Mouse (Mus musculus) left cerebral cortex, adult 11 months (tissue): Measurements from ENCODE around the gene Nrp1.

Source experiments
- DNase-seq: peaks from one replicate; pipeline ENCODE4 v3.0.0; 2022; ENCODE audit warnings: low spot score

Gene Nrp1

DNA sequence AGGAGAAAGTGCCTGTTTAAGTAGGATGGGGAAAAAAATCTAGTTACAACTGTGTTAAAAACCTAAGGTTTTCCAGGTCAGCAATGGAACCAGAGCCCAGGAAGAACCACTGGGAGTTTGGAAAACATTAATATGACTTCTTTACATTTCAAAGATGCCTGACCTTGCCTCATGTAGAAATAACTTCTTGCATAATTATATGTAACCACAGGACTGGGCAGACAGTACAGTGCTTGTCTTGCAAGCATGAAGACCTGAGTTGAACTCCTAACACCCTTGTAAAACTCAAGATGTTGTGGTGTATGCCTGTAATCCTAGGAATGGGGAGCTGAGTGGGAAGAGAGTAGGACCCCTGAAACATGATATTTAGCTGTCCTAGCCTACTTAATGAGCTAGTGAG, 61.6 kb downstream of the Nrp1 start:
- DNase-seq: no peak

DNA sequence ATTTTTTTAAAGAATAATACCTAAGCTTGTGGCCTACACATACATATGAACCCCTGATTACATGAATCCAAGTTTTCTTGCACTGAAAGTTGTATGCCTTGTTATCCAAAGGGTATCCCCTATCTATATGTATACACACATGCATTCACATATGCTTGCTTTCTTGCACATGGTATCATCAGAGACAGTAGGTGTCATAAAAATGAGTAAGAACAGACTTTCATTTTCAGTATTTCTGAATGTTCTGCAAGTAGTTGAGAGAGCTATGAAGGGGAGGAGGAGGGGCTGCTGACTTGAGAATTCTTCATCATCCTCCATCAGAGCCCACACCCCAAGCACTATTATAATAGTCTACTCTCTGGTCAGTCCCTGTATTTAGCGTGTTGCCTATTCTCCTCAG, 62.0 kb downstream of the Nrp1 start:
- DNase-seq: no peak

GRCm38 (mm10) chr8:128423813-128424212, 65.4 kb downstream of the Nrp1 start:
- DNase-seq: no peak

DNA sequence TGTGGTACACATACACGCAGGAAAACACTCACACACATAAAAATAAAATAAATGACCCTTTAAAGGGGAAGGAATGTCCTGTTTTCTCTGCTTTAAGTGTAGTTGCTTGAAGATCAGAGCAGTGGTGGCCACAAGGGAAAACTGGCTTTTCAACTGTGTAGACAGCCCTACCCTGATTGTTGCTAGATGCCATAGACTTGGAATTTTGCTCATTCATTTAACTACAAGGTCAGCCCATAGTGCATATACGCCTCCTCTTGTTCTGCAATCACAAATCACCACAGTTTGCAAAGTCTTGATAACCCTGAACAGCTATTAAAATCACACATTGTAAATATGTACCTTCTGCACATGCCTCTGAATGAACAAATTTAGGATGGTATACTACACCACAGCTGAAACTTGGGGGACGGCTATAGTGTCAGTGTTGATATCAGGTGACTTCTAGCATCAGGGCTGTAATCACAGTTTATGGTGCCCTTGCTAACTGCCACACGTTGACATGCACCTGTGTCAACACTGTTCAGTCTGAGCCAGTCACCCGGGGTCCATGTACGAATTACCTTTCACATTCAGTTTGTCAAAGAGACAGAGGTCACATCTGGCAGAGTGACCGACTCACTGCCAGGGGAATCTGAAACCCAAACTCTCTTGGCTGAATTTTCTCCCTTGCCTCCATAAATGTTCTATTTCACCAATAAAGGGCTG, 66.4 kb downstream of the Nrp1 start:
- DNase-seq: no peak

DNA sequence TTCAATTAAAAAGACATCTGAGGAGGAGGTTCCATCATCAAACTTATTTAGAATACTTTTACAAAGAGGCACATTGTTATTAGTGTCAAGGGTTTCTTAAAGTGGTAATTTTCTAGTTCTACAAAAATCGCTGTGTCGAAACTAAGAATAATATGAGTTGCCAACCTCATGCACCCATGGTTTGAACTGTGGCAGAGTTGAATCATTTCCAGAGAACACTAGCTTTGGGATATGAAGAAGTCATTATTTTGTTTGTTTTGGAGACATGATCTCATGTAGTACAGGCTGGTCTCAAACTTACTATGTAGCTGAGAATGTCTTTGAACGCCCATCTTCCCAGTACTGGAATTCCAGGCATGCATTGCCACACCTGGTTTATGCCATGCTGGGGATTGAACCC, 68.7 kb downstream of the Nrp1 start:
- no peak for DNase-seq

DNA sequence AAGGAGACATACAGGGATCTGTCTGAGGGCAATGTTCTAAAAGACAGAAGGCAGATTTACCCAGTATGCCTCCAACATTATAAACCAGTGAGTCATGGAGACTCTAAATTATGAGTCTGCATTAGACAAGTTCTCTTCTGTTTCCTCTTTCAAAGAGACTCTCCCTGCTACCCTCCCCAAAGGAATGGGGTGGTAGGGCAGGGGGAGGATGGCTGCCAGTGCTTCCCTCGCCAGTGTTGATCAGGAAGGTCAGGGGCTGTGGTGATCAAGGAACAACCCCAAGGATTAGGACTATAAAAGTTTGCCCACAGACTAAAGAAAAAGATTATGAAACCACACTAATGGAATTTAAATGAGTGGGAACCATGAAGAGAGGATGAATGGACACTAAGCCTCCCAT, 70.6 kb downstream of the Nrp1 start:
- no peak for DNase-seq

DNA sequence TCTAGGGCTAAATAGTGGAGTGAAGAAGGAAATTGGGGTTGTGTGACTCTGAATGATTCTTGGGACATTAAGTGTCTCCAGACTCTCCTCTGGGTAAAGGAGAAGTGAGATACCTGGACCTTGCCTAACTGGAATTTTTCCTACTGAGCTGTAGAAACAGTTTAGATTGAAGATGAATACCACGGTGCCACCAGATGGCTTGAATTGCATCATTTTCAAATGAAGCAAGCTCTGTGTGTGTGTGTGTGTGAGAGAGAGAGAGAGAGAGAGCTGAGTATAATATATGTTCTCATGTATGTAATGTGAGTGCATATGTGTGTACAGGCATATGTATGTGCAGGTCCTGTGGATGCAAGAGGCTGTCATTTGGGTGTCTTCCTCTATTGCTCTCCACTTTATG, 72.7 kb downstream of the Nrp1 start:
- no peak for DNase-seq

DNA sequence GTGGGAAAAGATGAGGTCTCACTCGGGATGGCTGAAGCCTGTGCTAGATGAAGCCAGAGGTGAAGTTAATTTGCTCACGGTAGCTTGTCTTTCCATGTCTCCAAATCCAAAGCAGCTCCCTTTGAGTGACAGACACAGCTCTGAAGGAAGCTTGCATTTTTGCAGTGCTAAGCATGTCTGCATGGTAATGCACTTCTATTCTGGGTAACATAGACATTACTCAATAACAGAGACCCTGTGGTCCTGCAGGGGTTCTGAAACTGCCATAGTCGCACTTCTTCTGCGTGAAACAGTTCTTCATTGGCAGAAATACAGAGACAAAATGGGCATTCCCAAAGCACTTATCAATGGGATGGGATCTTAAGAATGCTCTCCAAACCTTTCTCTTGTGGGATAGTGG, 77.3 kb downstream of the Nrp1 start:
- no peak for DNase-seq

GRCm38 (mm10) chr8:128437156-128437825, 78.9 kb downstream of the Nrp1 start:
- no peak for DNase-seq

DNA sequence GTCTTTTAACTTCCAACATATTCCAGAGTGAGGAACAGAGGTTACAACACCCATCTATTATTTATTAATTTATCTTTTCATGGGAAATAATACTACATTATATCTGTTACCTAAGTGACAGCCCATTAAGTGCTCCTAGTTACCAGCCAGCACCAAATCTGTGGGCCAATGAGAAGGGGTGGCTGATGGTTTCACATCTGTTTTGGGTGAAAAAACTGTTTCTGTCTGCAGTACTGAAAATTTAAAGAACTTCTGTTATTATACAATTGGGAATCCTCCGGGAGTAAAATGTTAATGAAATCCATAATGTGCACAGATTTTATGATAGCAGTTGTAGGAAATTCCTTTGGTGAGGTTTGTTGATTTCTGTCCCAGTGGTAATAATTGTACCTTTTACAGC, 83.0 kb downstream of the Nrp1 start:
- no peak for DNase-seq

- DNase-seq: no peak
These were observed 87.2 kb downstream of the Nrp1 start for GRCm38 (mm10) chr8:128445596-128445995.

GRCm38 (mm10) chr8:128446636-128447035, 88.2 kb downstream of the Nrp1 start:
- no peak for DNase-seq

DNA sequence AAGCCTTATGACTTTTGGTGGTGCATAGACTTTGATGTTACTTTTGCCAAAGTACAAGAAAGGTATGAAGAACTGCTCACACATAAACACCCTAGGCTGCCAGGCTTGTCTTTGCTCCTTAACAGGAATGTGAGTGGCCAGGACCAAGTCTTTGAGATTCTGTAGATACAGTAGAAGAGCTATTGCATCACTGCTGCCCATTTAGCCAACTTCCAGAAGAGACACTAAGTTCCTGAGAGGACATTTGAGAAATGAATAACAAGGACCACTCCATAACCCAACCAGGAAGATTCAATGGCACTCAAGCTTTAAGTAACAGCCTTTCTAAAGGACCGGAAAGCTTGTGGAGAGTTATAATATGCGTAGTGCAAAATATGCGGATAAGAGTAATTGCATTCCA, 88.9 kb downstream of the Nrp1 start:
- no peak for DNase-seq

- DNase-seq: no peak
These were observed 92.1 kb downstream of the Nrp1 start for GRCm38 (mm10) chr8:128450390-128451032.

GRCm38 (mm10) chr8:128451121-128451520, 92.7 kb downstream of the Nrp1 start:
- DNase-seq: no peak

DNA sequence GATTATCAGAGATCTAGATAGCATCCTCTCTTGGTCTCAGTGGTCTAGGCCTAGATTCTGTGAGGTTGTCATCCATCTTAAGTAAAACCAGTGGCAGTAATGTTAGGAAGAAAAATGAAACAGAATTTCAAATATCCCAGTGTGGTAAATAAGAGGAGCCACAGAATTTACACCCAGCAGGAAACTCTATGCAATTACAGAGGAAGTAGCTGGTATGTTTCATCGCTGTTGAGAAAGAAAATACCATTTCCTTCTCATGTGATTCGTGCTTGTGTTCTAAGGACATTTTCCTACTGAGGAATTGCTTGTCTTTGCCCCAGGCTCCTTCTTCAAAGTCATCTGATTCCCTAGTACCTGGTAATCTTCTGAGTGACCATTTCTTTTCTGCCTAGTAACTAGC, 95.1 kb downstream of the Nrp1 start:
- no peak for DNase-seq

DNA sequence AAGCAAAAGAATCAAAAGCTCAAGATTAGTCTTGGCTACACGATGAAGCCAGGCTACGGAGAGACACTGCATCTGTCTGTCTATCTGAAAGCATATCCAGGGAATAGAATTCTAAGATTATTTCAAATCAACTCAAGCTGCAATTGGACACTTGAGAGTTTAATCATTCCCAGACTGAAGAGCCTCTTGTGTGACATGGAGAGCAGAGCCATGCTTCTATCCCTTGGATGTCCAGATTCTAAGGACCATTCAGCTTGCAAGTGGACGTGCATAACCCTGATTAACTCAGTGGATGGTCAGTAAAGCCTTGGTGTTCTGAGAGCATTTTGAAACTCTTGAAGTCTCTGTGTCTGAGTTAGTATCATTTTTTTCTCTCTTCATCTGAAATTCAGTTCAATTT, 95.6 kb downstream of the Nrp1 start:
- no peak for DNase-seq

DNA sequence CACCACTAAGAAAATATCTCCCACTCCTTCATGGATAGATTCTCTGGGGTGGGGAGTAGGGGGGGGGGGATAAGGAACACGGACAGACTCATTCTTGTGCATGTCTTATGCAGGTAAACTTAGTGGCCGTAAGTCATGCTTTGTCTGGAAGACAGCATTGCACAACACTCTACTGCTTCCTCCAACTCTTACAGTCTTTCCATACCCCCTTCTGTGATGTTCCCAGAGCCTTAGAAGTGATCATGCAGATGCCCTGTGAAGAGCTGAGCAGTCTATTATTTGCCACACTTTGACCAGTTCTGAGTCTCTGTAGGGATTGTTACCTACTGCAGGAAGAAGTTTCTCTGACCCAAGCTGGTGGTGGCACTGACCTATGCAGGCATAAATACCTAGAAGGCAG, 98.9 kb downstream of the Nrp1 start:
- no peak for DNase-seq

DNA sequence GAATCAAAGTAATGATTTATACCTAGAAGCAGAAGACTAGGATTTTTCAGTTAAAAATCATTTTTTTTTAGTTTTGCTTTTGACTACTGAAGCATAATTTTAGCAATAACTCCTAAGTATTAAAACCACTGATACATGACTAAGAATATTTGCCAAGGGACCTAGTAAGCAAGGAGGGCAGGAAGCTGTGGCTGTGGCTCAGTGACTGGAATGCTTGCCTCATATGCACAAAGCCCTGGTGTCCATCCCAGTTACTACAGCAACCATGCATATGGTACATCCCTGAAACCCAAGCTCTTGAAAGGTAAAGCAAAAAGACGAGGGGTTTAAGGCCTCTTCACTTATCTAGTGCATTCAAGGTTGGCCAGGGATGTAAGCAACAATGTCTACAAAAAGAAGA, 101.3 kb downstream of the Nrp1 start:
- DNase-seq: no peak

GRCm38 (mm10) chr8:128461716-128462115, 103.3 kb downstream of the Nrp1 start:
- no peak for DNase-seq

DNA sequence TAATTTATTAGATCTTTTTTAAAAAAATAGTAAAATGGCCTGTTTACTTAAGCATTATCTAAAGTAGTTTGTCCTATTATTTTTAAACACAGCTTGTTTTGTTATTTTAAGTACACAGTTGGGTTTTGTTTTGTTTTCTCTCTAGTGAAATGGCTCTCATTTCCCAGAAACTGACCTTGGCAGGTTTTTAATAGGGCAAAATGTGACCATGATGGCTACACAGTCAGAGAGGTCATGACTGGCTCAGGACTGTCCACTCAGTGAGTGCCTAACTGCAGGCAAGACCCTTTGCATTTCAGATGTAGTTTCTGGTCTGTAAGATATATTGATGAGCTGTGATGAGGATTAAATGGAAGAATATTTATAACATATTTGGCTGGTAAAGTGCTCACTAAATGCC, 104.8 kb downstream of the Nrp1 start:
- no peak for DNase-seq

DNA sequence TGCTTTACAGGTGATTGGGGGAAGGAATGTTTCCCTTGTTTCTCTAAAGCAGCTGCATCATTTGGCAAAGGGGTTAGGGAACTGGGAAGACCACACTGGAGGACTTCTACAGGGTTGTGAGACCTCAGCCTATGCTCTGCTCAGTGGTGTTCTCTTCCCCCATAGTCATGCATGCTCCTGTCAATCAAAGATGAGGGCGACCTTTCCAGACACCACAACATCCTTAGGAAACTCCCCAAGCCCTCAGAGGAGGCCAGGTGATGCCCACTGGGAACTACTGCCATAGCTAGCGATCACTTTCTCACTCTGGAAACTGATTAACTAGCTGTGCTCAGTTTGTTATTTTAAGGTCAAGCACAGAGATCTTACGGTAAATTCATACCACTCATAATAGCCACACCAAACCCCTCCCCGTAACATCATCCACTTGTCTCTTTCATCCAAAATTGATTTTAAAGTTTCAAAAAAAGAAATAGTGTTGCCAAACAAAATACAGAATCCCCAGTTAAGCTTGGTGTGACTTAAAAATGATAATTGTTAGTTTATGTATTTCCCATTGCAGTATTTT, 105.7 kb downstream of the Nrp1 start:
- no peak for DNase-seq

DNA sequence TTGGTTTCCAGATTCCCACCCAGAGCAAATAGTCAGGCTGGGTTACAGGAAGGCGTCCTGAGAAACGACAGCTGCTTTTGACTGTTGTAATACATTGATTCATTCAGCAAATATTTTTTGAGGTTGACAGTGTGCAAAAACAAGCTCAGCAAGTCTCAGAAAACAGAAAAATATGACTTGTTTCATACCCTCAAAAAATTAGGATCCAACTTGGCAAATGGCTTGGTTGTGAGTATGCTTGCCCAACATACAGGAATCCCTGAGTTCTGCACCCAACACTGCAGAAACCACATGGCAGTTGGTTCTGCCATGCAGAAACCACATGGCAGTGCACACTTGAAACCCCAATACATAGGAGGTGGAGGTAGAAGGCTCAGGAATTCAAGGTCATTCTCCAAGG, 107.1 kb downstream of the Nrp1 start:
- DNase-seq: no peak
